Mouse (Mus musculus) ES-E14 (cell line): ENCODE data around the gene Ankrd34a. TPM values are rescaled to one million over a fixed set of nuclear protein-coding genes. Genes with fewer than 3 reads are reported as not detected.
"Not testable (repeated sequence)": the region's sequence is repeated elsewhere in the genome, so short reads cannot be mapped to it uniquely, and the experiment has no call there.

Experiments
- DNase-seq: peaks from one replicate; pipeline ENCODE4 v3.0.0-alpha.2; 2013; ENCODE audit warnings: low read depth, low spot score
- H3K27ac ChIP-seq: 2 replicates; pipeline ENCODE4 v1.5.1; 2012; ENCODE audit warnings: low read depth, mild to moderate bottlenecking, low read length, moderate library complexity, mixed read lengths; ENCODE audit not compliant: poor library complexity, insufficient read depth, severe bottlenecking
- H3K36me3 ChIP-seq: 2 replicates; pipeline ENCODE4 v1.6.1; 2012; ENCODE audit warnings: mild to moderate bottlenecking, low read length, moderate library complexity, mixed read lengths; ENCODE audit not compliant: control insufficient read depth, poor library complexity, insufficient read depth, severe bottlenecking
- H3K4me1 ChIP-seq, 2 experiments: fragments of 150-350 bp in 1 of 2; sonication (generic) in 1 of 2; 2 replicates each; pipeline ENCODE4 v1.6.1; 2012; ENCODE audit warnings: low read length in 2 of 2, mild to moderate bottlenecking in 1 of 2, mixed read lengths in 1 of 2; ENCODE audit not compliant: control insufficient read depth in 2 of 2, insufficient read depth in 2 of 2, poor library complexity in 1 of 2
- H3K4me3 ChIP-seq, 2 experiments: fragments of 150-350 bp in 1 of 2; sonication (generic) in 1 of 2; 2 replicates each; pipeline ENCODE4 v1.5.1; 2012; ENCODE audit warnings: low read length in 2 of 2, low read depth in 1 of 2, mild to moderate bottlenecking in 1 of 2, mixed read lengths in 1 of 2; ENCODE audit not compliant: insufficient read depth in 1 of 2, poor library complexity in 1 of 2, severe bottlenecking in 1 of 2
- H3K9ac ChIP-seq: 2 replicates; pipeline ENCODE4 v1.6.1; 2012; ENCODE audit warnings: low read depth, mild to moderate bottlenecking, low read length, mixed read lengths; ENCODE audit not compliant: poor library complexity, insufficient read depth, severe bottlenecking
- H3K9me3 ChIP-seq: fragments of 150-350 bp; sonication (generic); 2 replicates; pipeline ENCODE4 v1.6.1; 2012; ENCODE audit warnings: low read depth, mild to moderate bottlenecking, low read length; ENCODE audit not compliant: control insufficient read depth, insufficient read depth
- CHD2 ChIP-seq: IDR thresholded peaks from 2 replicates; pipeline ENCODE4 v1.6.1; 2014; ENCODE audit warnings: mild to moderate bottlenecking, low read depth, low read length, inconsistent platforms
- HCFC1 ChIP-seq: IDR thresholded peaks from 2 replicates; pipeline ENCODE4 v1.6.1; 2012; ENCODE audit warnings: low read length, inconsistent platforms, borderline replicate concordance; ENCODE audit not compliant: insufficient read depth
- MAFK ChIP-seq: IDR thresholded peaks from 2 replicates; pipeline ENCODE4 v1.6.1; 2014; ENCODE audit warnings: mild to moderate bottlenecking, low read depth, low read length, inconsistent platforms; ENCODE audit not compliant: insufficient read depth
- ZC3H11A ChIP-seq: IDR thresholded peaks from 2 replicates; pipeline ENCODE4 v1.6.1; 2012; ENCODE audit warnings: low read depth, mild to moderate bottlenecking, inconsistent platforms, low read length, borderline replicate concordance
- ZNF384 ChIP-seq: IDR thresholded peaks from 2 replicates; pipeline ENCODE4 v1.6.1; 2012; ENCODE audit warnings: low read depth, low read length, inconsistent platforms
- in situ Hi-C, 2 experiments: fragments of 600-800 bp; cut with MboI; formaldehyde crosslinking; loops; one replicate each; pipeline ENCODE4 v1.15.1; 2025; ENCODE audit warnings: low sequenced_read_pairs in 2 of 2, inconsistent platforms in 1 of 2; ENCODE audit not compliant: unreplicated experiment in 2 of 2
- total RNA-seq: library from RNA; depleted of rRNA; stranded (reverse); fragments of 300-350 nt; gene quantifications from 2 replicates; pipeline ENCODE4 v1.2.3, GENCODE M21; 2012

Ankrd34a gene
- total RNA-seq, 1 experiment: 0.67 TPM

DNA sequence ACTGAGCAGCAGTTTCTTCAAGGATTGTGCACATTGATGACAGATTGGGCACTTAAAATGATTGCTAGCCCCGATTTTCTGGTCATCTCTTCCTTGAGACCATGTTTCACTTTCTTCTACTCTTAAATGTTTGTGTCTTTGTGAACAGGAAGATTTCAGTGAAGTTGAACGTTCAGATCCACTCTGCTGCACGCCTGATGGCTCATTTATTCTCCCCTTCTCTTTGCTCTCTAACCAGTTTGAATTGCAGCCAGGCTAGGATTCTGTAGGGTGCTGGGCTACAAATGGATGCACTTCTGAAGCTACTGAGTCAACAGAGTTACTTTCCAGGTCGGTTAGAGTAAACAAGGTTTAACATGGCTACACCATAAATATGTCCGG is 6.3 kb downstream of the Ankrd34a start:
- TF ChIP-seq HCFC1 (no peak), ZNF384 (no peak), ZC3H11A (no peak), CHD2 (no peak), MAFK (no peak)

GRCm38 (mm10) chr3:96603311-96603710 is 6.9 kb downstream of the Ankrd34a start:
- Histone ChIP-seq H3K27ac (no peak overlapping the region), H3K9ac (no peak overlapping the region), H3K4me3 (no peak overlapping the region), H3K9me3 (no peaks in the 10 kb centered on the region), H3K4me1 (peaks cover 2 to 4% of the 10 kb centered on the region in 2 experiments; a peak in 2 of 4 replicates), H3K36me3 (no peaks in the 10 kb centered on the region)
- no peak for TF ChIP-seq ZC3H11A
- no peak for TF ChIP-seq ZNF384
- no peak for TF ChIP-seq CHD2
- no peak for TF ChIP-seq MAFK
- TF ChIP-seq HCFC1: no peak
- in situ Hi-C loops: no loop called here
- no peak for DNase-seq

More for the DNA sequence above, 6.3 kb downstream of the Ankrd34a start:
- in situ Hi-C loops: no loop called here
- H3K4me1 ChIP-seq: peaks cover 2 to 5% of the 10 kb centered on the region in 2 experiments; a peak in 2 of 4 replicates
- no peaks in the 10 kb centered on the region for H3K9me3 ChIP-seq
- H3K4me3 ChIP-seq: no peak overlapping the region
- no peak for DNase-seq
- no peak overlapping the region for H3K27ac ChIP-seq
- H3K9ac ChIP-seq: no peak overlapping the region
- H3K36me3 ChIP-seq: no peaks in the 10 kb centered on the region

- H3K9me3 ChIP-seq, in situ Hi-C loops, DNase-seq, H3K4me3 ChIP-seq, H3K4me1 ChIP-seq, H3K27ac ChIP-seq, H3K36me3 ChIP-seq, H3K9ac ChIP-seq: not testable (repeated sequence)
These were observed 9.6 kb downstream of the Ankrd34a start for GRCm38 (mm10) chr3:96606007-96606406.

DNA sequence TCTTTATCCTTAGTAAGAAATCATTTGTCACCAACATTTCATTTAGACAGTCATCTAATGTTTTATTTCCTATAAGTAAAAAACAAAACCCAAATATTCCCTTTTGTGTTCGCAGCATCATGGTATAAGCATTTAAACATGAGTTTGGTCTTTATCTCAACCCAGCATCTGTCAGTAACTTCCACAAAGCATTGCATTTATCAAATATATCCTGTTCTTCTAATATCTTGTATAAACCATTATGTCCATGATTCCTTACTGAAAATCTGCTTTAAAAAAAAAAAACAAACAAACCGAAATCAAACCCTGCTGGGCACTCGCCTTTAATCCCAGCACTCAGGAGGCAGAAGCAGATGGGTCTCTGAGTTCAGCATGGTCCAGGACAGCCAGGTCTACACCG is 10.2 kb downstream of the Ankrd34a start:
- no peak overlapping the region for H3K4me3 ChIP-seq
- no peak overlapping the region for H3K27ac ChIP-seq
- no peaks in the 10 kb centered on the region for H3K36me3 ChIP-seq
- H3K9ac ChIP-seq: no peak overlapping the region
- in situ Hi-C loops: no loop called here
- no peak for DNase-seq
- H3K4me1 ChIP-seq: 0 out of 4 replicates have a peak, but pooled peaks cover 0 to 2% of the 10 kb centered on the region in 2 experiments
- TF ChIP-seq ZC3H11A (no peak), ZNF384 (no peak), HCFC1 (no peak), CHD2 (no peak), MAFK (no peak)
- H3K9me3 ChIP-seq: no peaks in the 10 kb centered on the region

DNA sequence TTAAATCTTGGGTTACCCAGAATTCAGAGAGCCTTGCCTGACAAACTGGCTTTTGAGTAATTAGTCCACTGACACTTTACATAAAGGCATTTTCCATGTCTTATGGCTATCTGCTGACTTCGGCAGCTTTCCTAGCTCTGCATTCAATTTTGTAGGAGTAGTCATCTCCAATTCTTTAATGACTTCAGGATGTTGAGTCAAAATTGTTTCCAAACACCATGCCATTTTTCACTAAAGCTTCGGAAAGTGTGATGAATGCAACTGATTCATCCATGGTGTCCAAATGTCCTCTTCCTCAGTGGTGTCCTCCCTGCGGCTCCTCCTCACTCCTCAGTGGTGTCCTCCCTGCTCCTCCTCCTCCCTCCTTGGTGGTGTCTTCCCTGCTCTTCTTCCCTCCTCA is 21.5 kb downstream of the Ankrd34a start:
- H3K36me3 ChIP-seq: peaks cover 3% of the 10 kb centered on the region; the same call in 1 of the 2 replicates

More for the DNA sequence above, 21.5 kb downstream of the Ankrd34a start:
- no peak for DNase-seq
- no peaks in the 10 kb centered on the region for H3K9me3 ChIP-seq
- peaks cover 0 to 3% of the 10 kb centered on the region in 2 experiments; a peak in 1 of 4 replicates for H3K4me1 ChIP-seq
- H3K4me3 ChIP-seq: no peak overlapping the region
- H3K27ac ChIP-seq: no peak overlapping the region
- no peak for TF ChIP-seq CHD2
- no peak for TF ChIP-seq ZNF384
- TF ChIP-seq HCFC1: no peak
- no peak for TF ChIP-seq MAFK
- TF ChIP-seq ZC3H11A: no peak
- in situ Hi-C loops: no loop called here
- H3K9ac ChIP-seq: no peak overlapping the region
